Mouse (Mus musculus) activated CD4-positive, CD25-positive, alpha-beta regulatory T cell (primary cell): ENCODE measurements around the gene Olfr937. TPM values are rescaled to one million over a fixed set of nuclear protein-coding genes. Genes with fewer than 3 reads are reported as not detected.

Experiments used
- polyA plus RNA-seq, 2 experiments: library from polyadenylated mRNA; unstranded; fragments of 100-300 nt; shearing (Covaris generic); gene quantifications; one replicate each; pipeline ENCODE4 v1.2.1; 2017

Gene Olfr937
- polyA plus RNA-seq, result not detected

GRCm38 (mm10) chr9:39064851-39065250 is at the start of gene Olfr937:
Olfr937 (minus strand) TSS chr9:39064951.

GRCm38 (mm10) chr9:39078787-39079186 is 14.0 kb upstream of the Olfr937 start, which contains the start of gene Olfr938:
Olfr938 (minus strand) TSS chr9:39078887.

GRCm38 (mm10) chr9:39023277-39023676 is 41.5 kb downstream of the Olfr937 start, which contains the start of gene Olfr146:
Olfr146 (minus strand) TSS chr9:39023377.

Other genes starting within 250 kb of the Olfr937 start
- under 1 TPM in 1 of 2 experiments, not detected in 1; 0.10 TPM for gene Olfr923, start 238.4 kb downstream of the Olfr937 start, polyA plus RNA-seq
- under 1 TPM in 1 of 2 experiments, not detected in 1; 0.15 TPM for gene Olfr924, start 220.5 kb downstream of the Olfr937 start, polyA plus RNA-seq
- not detected for gene Olfr26, start 209.9 kb downstream of the Olfr937 start, polyA plus RNA-seq
- gene Olfr926, start 187.8 kb downstream of the Olfr937 start, polyA plus RNA-seq, result not detected
- not detected for gene Olfr930, start 135.1 kb downstream of the Olfr937 start, polyA plus RNA-seq
- under 1 TPM in 1 of 2 experiments, not detected in 1; 0.05 TPM for gene Olfr933, start 92.6 kb downstream of the Olfr937 start, polyA plus RNA-seq
- gene Olfr934, start 76.6 kb downstream of the Olfr937 start, polyA plus RNA-seq, result not detected
- not detected for gene Olfr935, start 65.3 kb downstream of the Olfr937 start, polyA plus RNA-seq
- gene Olfr146, start 41.6 kb downstream of the Olfr937 start, polyA plus RNA-seq, result under 1 TPM in 1 of 2 experiments, not detected in 1; 0.31 TPM
- not detected for gene Olfr938, start 13.9 kb upstream of the Olfr937 start, polyA plus RNA-seq
- gene Olfr27, start 63.2 kb upstream of the Olfr937 start, polyA plus RNA-seq, result under 1 TPM in 1 of 2 experiments, not detected in 1; 0.37 TPM
- gene Olfr943, start 101.4 kb upstream of the Olfr937 start, polyA plus RNA-seq, result under 1 TPM in 1 of 2 experiments, not detected in 1; 0.09 TPM
- gene Olfr944, start 137.0 kb upstream of the Olfr937 start, polyA plus RNA-seq, result not detected
- not detected for gene Olfr1537, start 185.0 kb upstream of the Olfr937 start, polyA plus RNA-seq
- not detected for gene Olfr945, start 211.9 kb upstream of the Olfr937 start, polyA plus RNA-seq